Mouse (Mus musculus): ENCODE measurements at regions not wholly inside any gene's neighbourhood (a gene's known extent, or its start where the extent isn't known, plus 50 kb on each side); places are given as distances from the start of the nearest gene placed in this dataset.

DNA sequence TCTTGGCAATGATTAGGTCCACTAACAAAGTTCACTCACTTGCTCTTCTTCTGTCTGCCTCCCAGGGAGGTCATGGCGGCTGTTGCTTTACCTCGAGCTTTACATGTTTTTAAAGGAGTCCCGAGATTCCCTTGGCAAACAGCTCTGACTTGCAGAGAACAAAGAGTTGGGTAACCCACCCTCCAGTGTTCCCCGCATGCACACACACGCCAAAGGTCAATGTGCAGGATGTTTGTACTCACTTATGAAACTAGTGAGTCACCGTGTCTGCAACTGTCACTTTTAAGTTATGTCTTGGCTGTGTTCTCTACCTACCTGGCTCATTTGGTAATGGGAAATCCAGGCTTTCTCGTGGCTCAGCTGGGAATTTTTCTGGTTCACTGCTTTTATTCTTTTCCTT lies 529.1 kb upstream of the Slc35b3 start:
- TF ChIP-seq TBP (IDR thresholded peaks at IDR 0.05; ENCODE audit: low read depth, low read length), result no peak
- TF ChIP-seq GATA1 (IDR thresholded peaks at IDR 0.05; ENCODE audit: low read depth, low read length), result no peak
- no peak for TF ChIP-seq GABPA (IDR thresholded peaks at IDR 0.05; ENCODE audit: low read depth, low read length)
- no peak for TF ChIP-seq E2F4 (IDR thresholded peaks at IDR 0.05; ENCODE audit: borderline replicate concordance, low read depth, low read length)
- TF ChIP-seq EP300 (IDR thresholded peaks at IDR 0.05; ENCODE audit: low read depth in 1 of 2, low read length in 2 of 2), result no peak
- no peak for TF ChIP-seq TCF12 (IDR thresholded peaks at IDR 0.05; ENCODE audit: low read depth, low read length)
- no peak for TF ChIP-seq POLR2AphosphoS2 (IDR thresholded peaks at IDR 0.05; ENCODE audit: low read length)
- TF ChIP-seq USF1 (IDR thresholded peaks at IDR 0.05; ENCODE audit: low read depth, low read length), result no peak
- TF ChIP-seq JUND (IDR thresholded peaks at IDR 0.05; ENCODE audit: low read depth, low read length), result no peak
- no peak for TF ChIP-seq MAX (IDR thresholded peaks at IDR 0.05; ENCODE audit: low read length)
- TF ChIP-seq ZNF384 (IDR thresholded peaks at IDR 0.05; ENCODE audit: low read depth, low read length), result no peak
- no peak for TF ChIP-seq POLR2A (IDR thresholded peaks at IDR 0.05; ENCODE audit: control insufficient read depth in 1 of 2, insufficient read depth in 1 of 2, low read depth in 1 of 2, low read length in 2 of 2, poor library complexity in 1 of 2)
- no peak for TF ChIP-seq MXI1 (IDR thresholded peaks at IDR 0.05; ENCODE audit: low read depth, low read length)
- no peak for TF ChIP-seq NRF1 (IDR thresholded peaks at IDR 0.05; ENCODE audit: insufficient read depth, low read depth, low read length, poor library complexity, severe bottlenecking)
- no peak for TF ChIP-seq ZC3H11A (IDR thresholded peaks at IDR 0.05; ENCODE audit: low read depth, low read length)
- no peak for TF ChIP-seq RAD21 (IDR thresholded peaks at IDR 0.05; ENCODE audit: low read depth, low read length)
- TF ChIP-seq POLR2AphosphoS5 (IDR thresholded peaks at IDR 0.05; ENCODE audit: borderline replicate concordance, low read depth, low read length), result no peak
- no peak for TF ChIP-seq SMC3 (IDR thresholded peaks at IDR 0.05; ENCODE audit: low read depth, low read length)
- no peak overlapping the region for H3K4me3 ChIP-seq (ENCODE audit: control insufficient read depth in 1 of 2, insufficient read depth in 1 of 2, low read depth in 2 of 2, low read length in 2 of 2)
- H3K27ac ChIP-seq (ENCODE audit: control insufficient read depth, low read depth, low read length), result no peak overlapping the region
- H3K4me1 ChIP-seq (ENCODE audit: control insufficient read depth in 1 of 2, insufficient read depth in 2 of 2, low read length in 2 of 2), result no peaks in the 10 kb centered on the region
- no peaks in the 10 kb centered on the region for H3K36me3 ChIP-seq (ENCODE audit: control insufficient read depth in 1 of 2, insufficient read depth in 2 of 2, low read length in 2 of 2)
- H3K9ac ChIP-seq (ENCODE audit: control insufficient read depth, low read depth, low read length, poor library complexity, severe bottlenecking), result no peak overlapping the region
- no peaks in the 10 kb centered on the region for H3K79me2 ChIP-seq (ENCODE audit: control insufficient read depth, insufficient read depth, low read length, poor library complexity)
- no peak for DNase-seq (ENCODE audit: low read depth, low spot score)
- no peaks in the 10 kb centered on the region for H3K9me3 ChIP-seq (replicated peaks; ENCODE audit: insufficient read depth, low read length)
- H3K27me3 ChIP-seq (ENCODE audit: control insufficient read depth in 1 of 2, insufficient read depth in 2 of 2, low read length in 2 of 2), result no peaks in the 10 kb centered on the region

DNA sequence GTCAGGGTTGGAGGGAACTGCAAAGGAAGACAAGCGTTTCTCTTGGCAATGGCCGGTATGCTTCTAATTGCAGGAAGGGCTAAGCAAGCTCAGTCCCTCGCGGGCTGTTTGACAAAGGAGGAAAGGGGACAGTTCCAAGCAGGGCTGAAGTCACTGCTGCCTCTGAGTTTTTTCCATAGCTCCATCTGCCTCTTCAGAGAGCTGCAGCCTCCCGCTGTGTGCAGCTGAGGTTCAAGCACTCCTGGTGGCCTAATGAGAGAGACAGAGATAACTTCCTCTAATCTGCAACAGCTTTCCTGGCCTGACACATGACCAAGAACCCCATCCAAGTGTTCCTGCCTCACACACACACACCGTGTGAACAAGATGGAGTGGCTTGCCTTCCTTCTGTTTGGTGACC lies 511.9 kb upstream of the Slc35b3 start:
- H3K9ac ChIP-seq (ENCODE audit: control insufficient read depth, low read depth, low read length, poor library complexity, severe bottlenecking), result no peak overlapping the region
- no peaks in the 10 kb centered on the region for H3K36me3 ChIP-seq (ENCODE audit: control insufficient read depth in 1 of 2, insufficient read depth in 2 of 2, low read length in 2 of 2)
- H3K27ac ChIP-seq (ENCODE audit: control insufficient read depth, low read depth, low read length), result no peak overlapping the region
- no peak for TF ChIP-seq USF2 (IDR thresholded peaks at IDR 0.05; ENCODE audit: borderline replicate concordance in 1 of 2, insufficient read depth in 1 of 2, low read depth in 1 of 2, low read length in 2 of 2)
- TF ChIP-seq SMC3 (IDR thresholded peaks at IDR 0.05; ENCODE audit: low read depth, low read length), result no peak
- TF ChIP-seq ZKSCAN1 (IDR thresholded peaks at IDR 0.05; ENCODE audit: low read depth, low read length), result no peak
- TF ChIP-seq ZNF384 (IDR thresholded peaks at IDR 0.05; ENCODE audit: low read depth, low read length), result no peak
- TF ChIP-seq POLR2A (IDR thresholded peaks at IDR 0.05; ENCODE audit: control insufficient read depth in 1 of 2, insufficient read depth in 1 of 2, low read depth in 1 of 2, low read length in 2 of 2, poor library complexity in 1 of 2), result no peak
- no peak for TF ChIP-seq NRF1 (IDR thresholded peaks at IDR 0.05; ENCODE audit: insufficient read depth, low read depth, low read length, poor library complexity, severe bottlenecking)
- no peaks in the 10 kb centered on the region for H3K9me3 ChIP-seq (replicated peaks; ENCODE audit: insufficient read depth, low read length)
- H3K27me3 ChIP-seq (ENCODE audit: control insufficient read depth in 1 of 2, insufficient read depth in 2 of 2, low read length in 2 of 2), result no peaks in the 10 kb centered on the region
- H3K4me1 ChIP-seq (ENCODE audit: control insufficient read depth in 1 of 2, insufficient read depth in 2 of 2, low read length in 2 of 2), result no peaks in the 10 kb centered on the region
- no peaks in the 10 kb centered on the region for H3K79me2 ChIP-seq (ENCODE audit: control insufficient read depth, insufficient read depth, low read length, poor library complexity)
- H3K4me3 ChIP-seq (ENCODE audit: control insufficient read depth in 1 of 2, insufficient read depth in 1 of 2, low read depth in 2 of 2, low read length in 2 of 2), result no peak overlapping the region
- DNase-seq (ENCODE audit: low read depth, low spot score), result no peak
